Mouse (Mus musculus) ES-Bruce4 (cell line): ENCODE results near the gene BC025920.

Experiments used
- CTCF ChIP-seq: IDR thresholded peaks from one replicate; pipeline ENCODE4 v1.8.1; 2011; ENCODE audit warnings: low read depth, low read length
- EP300 ChIP-seq: IDR thresholded peaks from 2 replicates; pipeline ENCODE4 v1.6.1; 2011; ENCODE audit warnings: low read depth, low read length; ENCODE audit not compliant: insufficient read depth

GRCm38 (mm10) chr10:81604968-81605665 is 953 bp upstream of the BC025920 start:
- peak; percentile 88 for TF ChIP-seq CTCF
- 0 out of 2 replicates have a peak, but pooled peaks have one; percentile 33 for TF ChIP-seq EP300
